Mouse (Mus musculus) retina, postnatal 7 days (tissue): ENCODE measurements at regions not wholly inside any gene's neighbourhood (a gene's known extent, or its start where the extent isn't known, plus 50 kb on each side); places are given as distances from the start of the nearest gene placed in this dataset.

Experiments used
- DNase-seq: peaks from one replicate; pipeline ENCODE4 v3.0.0-alpha.2; 2012; ENCODE audit warnings: low read depth, low spot score

DNA sequence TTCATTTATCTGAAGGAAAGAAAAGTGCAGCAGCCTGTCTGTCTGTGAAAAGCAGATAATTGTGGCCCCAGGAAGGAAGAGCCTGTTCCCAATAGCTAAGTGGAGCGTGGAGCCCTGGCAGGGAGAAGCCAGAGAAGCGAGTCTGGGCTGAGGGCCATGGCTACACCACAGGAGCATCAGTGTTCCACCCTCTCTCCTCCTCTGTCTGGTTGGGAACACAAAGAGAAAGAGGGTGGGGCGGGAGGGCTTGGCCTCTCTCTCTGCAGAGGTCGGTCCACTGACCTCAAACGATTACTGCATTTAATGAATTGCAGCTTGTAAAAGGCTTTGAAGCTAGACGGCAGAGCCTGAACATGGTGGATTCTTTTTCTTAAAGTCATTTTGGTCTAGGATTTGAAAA is 329.0 kb downstream of the Pik3r1 start:
- no peak for DNase-seq

- no peak for DNase-seq
Measured at GRCm38 (mm10) chr13:101433162-101433561, 334.9 kb downstream of the Pik3r1 start.

DNA sequence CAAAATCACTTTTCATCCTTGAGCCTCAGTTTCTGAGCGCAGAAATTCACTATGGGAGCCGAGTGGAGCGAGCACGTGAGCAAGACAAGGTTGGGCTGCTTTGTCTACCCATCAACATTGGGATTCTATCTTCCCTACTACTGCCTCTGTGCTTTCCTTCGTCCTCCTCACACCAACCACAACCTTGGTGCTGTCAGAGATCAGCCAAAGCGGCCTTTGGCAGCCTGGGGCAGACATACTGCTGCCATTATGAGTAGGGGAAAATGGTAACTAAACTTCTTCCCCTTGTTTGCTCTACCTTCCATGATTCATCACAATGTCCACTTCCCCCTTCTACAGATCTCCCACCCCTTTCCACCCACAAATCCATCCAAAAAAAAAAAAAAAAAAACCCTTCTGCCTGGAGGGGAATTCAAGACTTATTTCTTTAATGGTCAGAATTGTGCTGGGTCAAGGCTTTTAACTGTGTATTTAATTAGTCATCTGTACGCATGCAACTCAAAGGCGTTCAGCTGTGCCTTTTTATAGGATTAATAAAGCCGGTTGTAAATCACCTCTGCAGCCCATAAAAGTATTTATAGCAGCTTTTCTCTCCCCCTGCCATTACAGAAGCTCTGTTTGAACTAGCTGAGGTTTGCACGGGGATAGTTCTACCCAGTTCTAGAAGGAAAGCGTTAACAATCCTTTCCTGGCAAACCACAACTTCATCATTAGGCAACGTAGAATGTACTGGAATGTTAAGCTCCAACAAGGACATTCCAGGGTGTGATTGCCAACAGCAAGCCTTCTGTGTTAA is 340.4 kb downstream of the Pik3r1 start:
- DNase-seq, result no peak

- no peak for DNase-seq
Measured at GRCm38 (mm10) chr13:101426461-101426860, 341.6 kb downstream of the Pik3r1 start.

- DNase-seq, result no peak
Measured at GRCm38 (mm10) chr13:101422082-101422481, 345.9 kb downstream of the Pik3r1 start.

DNA sequence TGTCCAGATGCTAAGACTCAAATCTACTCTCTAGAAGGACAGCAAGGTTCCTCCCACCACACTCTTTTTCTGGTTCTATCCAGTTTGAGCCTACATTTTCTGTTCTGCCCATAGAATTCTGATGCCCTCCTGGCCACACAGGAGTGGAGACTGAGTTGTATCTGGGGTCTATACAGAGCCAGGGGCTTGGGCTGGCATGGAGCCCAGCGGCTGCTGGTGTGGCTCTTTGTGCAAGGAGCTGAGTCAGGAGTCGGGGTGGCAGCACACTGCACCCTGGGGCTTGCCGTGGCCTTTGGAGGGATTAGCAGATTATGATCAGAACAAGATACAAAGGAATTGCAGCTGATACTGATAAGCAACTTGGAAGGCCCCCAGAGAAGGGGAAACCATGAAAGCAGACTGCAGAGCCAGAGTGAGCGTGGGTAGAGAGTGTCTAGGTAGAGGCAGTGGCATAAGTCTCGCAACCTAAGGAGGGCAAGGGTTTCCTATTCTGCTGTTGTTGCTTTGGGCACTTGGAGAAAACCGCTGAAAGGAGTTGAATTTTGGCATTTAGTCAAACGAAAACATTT is 348.5 kb downstream of the Pik3r1 start:
- no peak for DNase-seq

GRCm38 (mm10) chr13:101418272-101418671 is 349.7 kb downstream of the Pik3r1 start:
- DNase-seq, result no peak

- no peak for DNase-seq
Measured at GRCm38 (mm10) chr13:101408885-101409284, 359.1 kb downstream of the Pik3r1 start.

DNA sequence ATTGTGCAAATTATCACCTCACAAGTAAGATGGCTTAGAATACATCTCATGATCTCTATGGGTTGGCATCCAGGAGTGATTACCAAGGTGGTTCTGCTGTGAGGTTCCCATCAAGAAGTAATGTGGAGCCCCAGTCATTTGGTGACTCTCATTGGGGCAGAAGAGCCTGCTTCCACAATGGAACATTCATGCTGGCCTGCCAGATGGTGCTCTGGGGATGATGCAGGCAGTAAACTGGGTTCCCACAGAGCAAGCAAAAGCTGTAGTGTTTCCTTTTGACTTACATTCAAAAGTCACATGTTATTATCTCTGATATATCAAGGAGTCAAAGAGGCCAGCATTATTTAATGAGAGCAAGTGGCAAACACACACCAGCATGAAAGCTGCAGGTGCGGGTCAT is 360.4 kb downstream of the Pik3r1 start:
- DNase-seq, result no peak

DNA sequence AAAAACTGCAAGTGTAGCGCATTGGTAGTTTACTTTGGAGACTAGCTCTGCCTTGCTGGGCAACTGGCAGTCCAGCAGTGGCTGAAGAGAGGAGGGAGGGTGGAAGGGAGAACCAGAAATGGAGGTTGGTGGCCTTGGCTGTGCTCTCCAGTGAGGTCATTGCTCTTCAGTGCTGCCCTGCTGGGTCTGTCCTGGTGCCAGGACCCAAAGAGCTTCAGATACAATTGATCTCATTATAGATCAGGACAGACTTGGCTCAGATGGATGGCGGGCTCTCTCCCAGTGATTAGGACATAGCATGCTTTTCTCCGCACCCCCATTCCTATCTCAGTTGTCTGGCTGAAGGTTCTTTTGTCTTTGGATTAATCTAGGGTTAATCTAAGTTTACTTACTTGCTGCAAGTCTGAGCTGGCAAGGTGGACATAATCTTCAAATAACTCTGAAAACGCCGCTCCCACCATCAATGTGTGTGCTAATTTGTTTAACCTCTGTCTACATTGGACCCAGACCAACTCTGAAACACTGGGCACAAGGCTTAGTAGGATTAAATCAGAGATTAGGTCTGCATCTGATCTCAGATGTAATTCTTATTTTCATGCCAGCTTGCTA is 394.3 kb downstream of the Pik3r1 start:
- no peak for DNase-seq

- DNase-seq, result no peak
Measured at GRCm38 (mm10) chr13:101371906-101372305, 396.1 kb downstream of the Pik3r1 start.

DNA sequence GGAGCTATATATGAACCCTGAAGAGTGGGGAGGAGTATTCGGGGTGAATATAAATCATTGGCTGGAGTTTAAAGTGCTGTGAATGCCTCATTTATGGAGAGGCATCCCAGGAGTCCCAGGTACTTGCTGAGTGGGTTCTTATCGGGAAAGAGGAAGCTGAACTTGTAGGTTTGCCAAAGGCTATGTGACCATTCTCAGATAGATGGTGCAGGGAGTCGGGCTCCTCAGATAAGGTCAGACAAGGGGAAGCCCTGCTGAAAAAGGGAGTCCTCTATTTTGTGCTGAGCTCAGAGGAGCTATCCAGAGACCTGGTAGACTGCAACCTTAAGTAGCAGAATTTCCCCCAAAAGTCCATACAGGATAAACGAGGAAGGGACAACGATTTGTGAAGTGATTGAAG is 399.8 kb downstream of the Pik3r1 start:
- no peak for DNase-seq

DNA sequence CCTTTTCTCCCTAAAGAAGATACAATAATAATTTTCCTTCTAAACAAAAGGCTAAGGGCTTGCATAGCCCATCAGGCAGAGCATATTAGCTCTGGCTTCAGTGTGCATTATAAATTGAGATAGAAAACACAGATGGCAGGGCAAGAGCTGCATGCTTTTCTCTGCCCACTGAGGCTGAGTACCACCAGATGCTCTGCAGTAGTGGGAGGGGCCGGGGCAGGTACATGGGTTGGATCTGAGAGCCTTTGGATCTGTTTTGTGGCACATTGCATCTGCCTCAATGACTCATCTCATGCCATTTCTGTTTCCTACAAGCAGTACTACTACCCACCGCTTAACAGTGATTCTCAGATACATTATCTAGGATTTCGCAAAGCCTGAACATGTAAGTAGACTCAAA is 412.7 kb downstream of the Pik3r1 start:
- DNase-seq, result no peak

- no peak for DNase-seq
Measured at GRCm38 (mm10) chr13:101351123-101351522, 416.9 kb downstream of the Pik3r1 start.

- no peak for DNase-seq
Measured at GRCm38 (mm10) chr13:101349354-101349753, 418.7 kb downstream of the Pik3r1 start.

GRCm38 (mm10) chr13:101338280-101338872 is 429.6 kb downstream of the Pik3r1 start:
- no peak for DNase-seq

DNA sequence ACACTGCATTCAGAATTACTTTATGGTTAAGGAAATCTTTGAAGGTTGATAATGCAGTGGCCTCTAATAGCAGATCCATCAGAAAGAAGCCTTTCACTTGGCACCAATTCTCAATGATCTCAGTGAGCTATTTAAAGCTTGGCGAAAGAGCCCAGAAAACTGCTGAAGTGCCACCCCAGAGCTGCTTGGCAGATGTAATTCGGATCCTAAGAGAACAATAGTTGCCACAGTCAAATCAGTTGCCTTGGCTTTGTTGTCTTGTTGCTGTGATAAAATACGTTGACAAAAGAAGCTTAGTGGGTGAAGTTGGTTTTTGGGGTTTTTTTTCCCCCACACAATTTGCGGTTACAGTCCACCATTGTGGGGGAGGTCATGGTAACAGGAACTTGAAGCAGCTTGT is 449.4 kb downstream of the Pik3r1 start:
- DNase-seq, result no peak

DNA sequence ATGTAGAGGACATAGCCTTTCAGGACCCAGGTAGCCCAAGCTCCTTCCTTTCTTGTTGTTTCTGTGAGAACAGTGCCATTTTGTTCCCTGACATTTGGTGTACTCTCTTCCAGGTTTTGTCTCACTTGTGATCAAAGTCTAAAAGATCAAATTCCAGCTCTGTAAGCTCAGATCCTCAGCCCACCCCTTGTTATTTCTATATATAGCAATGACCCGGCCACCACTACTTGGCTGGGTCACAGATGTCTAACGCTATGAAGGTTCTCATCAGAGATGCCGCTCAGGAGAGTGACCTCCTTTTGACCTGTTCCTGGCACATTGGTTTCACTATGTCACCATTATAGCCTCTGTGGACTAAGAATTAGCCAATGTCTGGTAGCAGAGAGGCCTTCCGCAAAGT is 451.7 kb downstream of the Pik3r1 start:
- no peak for DNase-seq

GRCm38 (mm10) chr13:101314040-101314439 is 454.0 kb downstream of the Pik3r1 start:
- no peak for DNase-seq

- DNase-seq, result no peak
Measured at GRCm38 (mm10) chr13:101311634-101312314, 456.2 kb downstream of the Pik3r1 start.

GRCm38 (mm10) chr13:101308724-101309123 is 459.3 kb downstream of the Pik3r1 start:
- no peak for DNase-seq
